Mouse (Mus musculus): ENCODE results near the gene Wdr62. TPM values are rescaled to one million over a fixed set of nuclear protein-coding genes. Genes with fewer than 3 reads are reported as not detected.
"Not testable (repeated sequence)": the region's sequence is repeated elsewhere in the genome, so short reads cannot be mapped to it uniquely, and the experiment has no call there.

Wdr62 gene
- polyA plus RNA-seq, 1 experiment from 2014 or later = 7.7 TPM

DNA sequence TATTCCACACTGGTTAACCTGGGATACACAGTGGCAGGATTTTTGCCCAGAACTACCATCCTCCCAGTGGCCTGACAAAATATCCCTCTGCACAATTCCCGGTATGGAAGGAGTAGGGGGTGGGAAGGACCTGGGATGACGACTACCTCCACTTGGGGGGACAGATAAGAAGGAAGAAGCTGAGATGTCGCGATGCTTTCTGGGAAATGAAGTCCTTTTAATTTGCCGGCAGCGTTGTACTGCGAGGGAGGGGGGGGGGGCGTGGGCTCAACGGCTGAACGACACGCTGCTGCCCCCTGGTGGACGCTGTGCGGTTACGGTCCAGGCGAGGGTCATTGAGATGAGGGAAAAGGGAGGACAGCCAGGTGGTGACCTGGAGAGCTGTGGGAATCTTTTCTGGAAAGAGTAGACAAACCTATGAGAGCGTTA is 63.5 kb downstream of the Wdr62 start:
- no peaks in the 10 kb centered on the region for H3K27me3 ChIP-seq (replicated peaks; ENCODE audit: control insufficient read depth, insufficient read depth, low read length)

GRCm38 (mm10) chr7:30215875-30216274 is 64.3 kb downstream of the Wdr62 start:
- no peak for DNase-seq (ENCODE audit: low spot score)

More for the DNA sequence above, 63.5 kb downstream of the Wdr62 start:
- Histone ChIP-seq H3K4me2 (ENCODE audit: low read depth, low read length) (peak overlapping the region; percentile 51), H3K4me3 (ENCODE audit: low read depth, low read length) (no peak overlapping the region), H3K4me1 (ENCODE audit: control insufficient read depth, insufficient read depth, low read length) (no peaks in the 10 kb centered on the region), H3K27ac (replicated peaks; ENCODE audit: low read depth, low read length) (no peak overlapping the region), H3K9me3 (ENCODE audit: control insufficient read depth, low read length) (no peaks in the 10 kb centered on the region), H3K36me3 (ENCODE audit: control insufficient read depth, insufficient read depth, low read length) (no peaks in the 10 kb centered on the region), H3K9ac (ENCODE audit: low read depth, low read length) (no peak overlapping the region)
- 1% methylated on average over 15 of the region's 16 CpGs for WGBS
- peak; percentile 72 for ATAC-seq (ENCODE audit: low read depth)
- DNase-seq (ENCODE audit: low spot score) = peak; percentile 94

DNA sequence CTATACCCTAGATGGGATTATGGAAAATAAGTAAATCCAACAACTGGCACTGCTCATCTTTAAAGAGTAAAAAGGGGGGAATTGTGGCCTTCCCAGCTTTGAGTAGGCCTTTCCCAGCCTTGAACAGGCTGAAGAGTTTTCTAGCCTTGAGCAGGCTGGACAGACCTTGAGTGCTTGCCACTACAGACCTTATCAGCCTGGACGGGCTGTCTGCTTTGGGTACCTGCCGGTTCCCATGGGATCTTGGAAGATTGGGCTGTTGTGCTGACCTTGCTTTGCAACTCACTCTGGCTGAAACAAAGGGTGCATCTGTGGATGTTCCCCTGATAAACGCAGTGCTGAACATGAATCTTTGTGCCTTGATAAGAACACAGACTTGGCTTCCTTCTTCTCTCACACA is 66.3 kb downstream of the Wdr62 start:
- Histone ChIP-seq H3K9ac (ENCODE audit: low read depth, low read length) (no peak overlapping the region), H3K36me3 (ENCODE audit: control insufficient read depth, insufficient read depth, low read length) (no peaks in the 10 kb centered on the region), H3K27me3 (replicated peaks; ENCODE audit: control insufficient read depth, insufficient read depth, low read length) (no peaks in the 10 kb centered on the region), H3K4me1 (ENCODE audit: control insufficient read depth, insufficient read depth, low read length) (no peaks in the 10 kb centered on the region), H3K9me3 (ENCODE audit: control insufficient read depth, low read length) (no peaks in the 10 kb centered on the region), H3K27ac (replicated peaks; ENCODE audit: low read depth, low read length) (no peak overlapping the region), H3K4me2 (ENCODE audit: low read depth, low read length) (no peak overlapping the region), H3K4me3 (ENCODE audit: low read depth, low read length) (no peak overlapping the region)
- 91% methylated on average over 3 of the region's 3 CpGs for WGBS
- ATAC-seq (ENCODE audit: low read depth) (no peak), DNase-seq (ENCODE audit: low spot score) (no peak)

More at GRCm38 (mm10) chr7:30215875-30216274, 64.3 kb downstream of the Wdr62 start:
- no peaks in the 10 kb centered on the region for H3K36me3 ChIP-seq (ENCODE audit: control insufficient read depth, insufficient read depth, low read length)
- H3K4me2 ChIP-seq (ENCODE audit: low read depth, low read length) = no peak overlapping the region
- H3K27me3 ChIP-seq (replicated peaks; ENCODE audit: control insufficient read depth, insufficient read depth, low read length) = no peaks in the 10 kb centered on the region
- H3K4me1 ChIP-seq (ENCODE audit: control insufficient read depth, insufficient read depth, low read length) = no peaks in the 10 kb centered on the region
- H3K9ac ChIP-seq (ENCODE audit: low read depth, low read length) = no peak overlapping the region
- no peak overlapping the region for H3K27ac ChIP-seq (replicated peaks; ENCODE audit: low read depth, low read length)
- 87% methylated on average over 3 of the region's 3 CpGs for WGBS
- H3K4me3 ChIP-seq (ENCODE audit: low read depth, low read length) = no peak overlapping the region
- no peaks in the 10 kb centered on the region for H3K9me3 ChIP-seq (ENCODE audit: control insufficient read depth, low read length)
- no peak for ATAC-seq (ENCODE audit: low read depth)

DNA sequence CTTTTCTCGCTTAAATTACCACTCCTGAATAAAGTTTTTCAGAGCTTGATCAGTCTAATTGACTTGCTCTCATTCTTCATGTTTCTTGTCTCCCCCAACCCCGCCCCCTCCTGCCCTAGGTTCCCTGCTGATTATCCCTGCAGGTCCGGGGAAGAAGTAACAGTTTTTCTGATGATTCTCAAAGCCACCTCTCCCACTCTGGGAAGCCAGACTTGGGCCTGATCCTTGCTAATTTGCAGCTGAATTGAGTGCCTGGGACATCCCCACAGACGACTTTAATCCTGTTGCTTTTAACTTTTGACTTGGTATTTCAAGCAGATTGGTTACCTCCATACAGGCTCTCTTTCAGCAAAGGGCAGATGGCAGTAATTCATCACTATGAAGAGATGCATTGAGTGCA is 69.2 kb downstream of the Wdr62 start:
- no peak overlapping the region for H3K4me3 ChIP-seq (ENCODE audit: low read depth, low read length)
- WGBS = 22% methylated on average over 4 of the region's 4 CpGs
- no peak for DNase-seq (ENCODE audit: low spot score)

GRCm38 (mm10) chr7:30206364-30206763 is 73.9 kb downstream of the Wdr62 start:
- WGBS = 48% methylated on average over 5 of the region's 5 CpGs
- H3K36me3 ChIP-seq (ENCODE audit: control insufficient read depth, insufficient read depth, low read length); H3K27me3 ChIP-seq (replicated peaks; ENCODE audit: control insufficient read depth, insufficient read depth, low read length): not testable (repeated sequence)

More for the DNA sequence above, 69.2 kb downstream of the Wdr62 start:
- Histone ChIP-seq H3K27me3 (replicated peaks; ENCODE audit: control insufficient read depth, insufficient read depth, low read length) (no peaks in the 10 kb centered on the region), H3K9me3 (ENCODE audit: control insufficient read depth, low read length) (no peaks in the 10 kb centered on the region), H3K36me3 (ENCODE audit: control insufficient read depth, insufficient read depth, low read length) (no peaks in the 10 kb centered on the region), H3K4me2 (ENCODE audit: low read depth, low read length) (no peak overlapping the region), H3K27ac (replicated peaks; ENCODE audit: low read depth, low read length) (no peak overlapping the region), H3K9ac (ENCODE audit: low read depth, low read length) (no peak overlapping the region), H3K4me1 (ENCODE audit: control insufficient read depth, insufficient read depth, low read length) (no peaks in the 10 kb centered on the region)
- ATAC-seq (ENCODE audit: low read depth) = no peak

DNA sequence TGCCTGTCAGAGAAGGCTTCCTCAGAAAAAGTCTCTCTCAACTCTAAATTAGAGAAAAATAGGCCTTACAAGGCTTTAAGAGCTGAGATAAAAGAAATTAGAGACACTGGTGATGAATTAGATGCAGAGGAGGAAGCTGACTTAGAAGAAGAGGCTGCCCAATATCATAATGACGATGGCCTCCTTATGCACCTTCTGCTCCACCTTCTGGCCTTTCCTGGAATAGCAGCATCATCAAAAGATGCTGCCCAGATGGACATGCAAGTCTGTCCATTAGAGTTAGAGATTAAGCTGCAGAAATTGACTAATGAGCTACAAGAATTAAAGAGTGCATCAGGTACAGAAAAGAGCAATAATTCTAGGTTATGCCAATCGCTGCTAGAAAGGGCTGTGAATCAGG is 74.8 kb downstream of the Wdr62 start:
- no peaks in the 10 kb centered on the region for H3K4me1 ChIP-seq (ENCODE audit: control insufficient read depth, insufficient read depth, low read length)
- 2% methylated on average over 2 of the region's 2 CpGs for WGBS
- no peaks in the 10 kb centered on the region for H3K27me3 ChIP-seq (replicated peaks; ENCODE audit: control insufficient read depth, insufficient read depth, low read length)
- DNase-seq (ENCODE audit: low spot score) = peak; percentile 63
- H3K36me3 ChIP-seq (ENCODE audit: control insufficient read depth, insufficient read depth, low read length) = no peaks in the 10 kb centered on the region
- H3K4me2 ChIP-seq (ENCODE audit: low read depth, low read length) = no peak overlapping the region
- H3K4me3 ChIP-seq (ENCODE audit: low read depth, low read length) = no peak overlapping the region
- no peaks in the 10 kb centered on the region for H3K9me3 ChIP-seq (ENCODE audit: control insufficient read depth, low read length)
- H3K9ac ChIP-seq (ENCODE audit: low read depth, low read length) = no peak overlapping the region
- ATAC-seq (ENCODE audit: low read depth) = no peak
- H3K27ac ChIP-seq (replicated peaks; ENCODE audit: low read depth, low read length) = no peak overlapping the region

More at GRCm38 (mm10) chr7:30206364-30206763, 73.9 kb downstream of the Wdr62 start:
- H3K4me2 ChIP-seq (ENCODE audit: low read depth, low read length); H3K9me3 ChIP-seq (ENCODE audit: control insufficient read depth, low read length); H3K9ac ChIP-seq (ENCODE audit: low read depth, low read length); H3K4me3 ChIP-seq (ENCODE audit: low read depth, low read length); ATAC-seq (ENCODE audit: low read depth); H3K27ac ChIP-seq (replicated peaks; ENCODE audit: low read depth, low read length); DNase-seq (ENCODE audit: low spot score); H3K4me1 ChIP-seq (ENCODE audit: control insufficient read depth, insufficient read depth, low read length): not testable (repeated sequence)

GRCm38 (mm10) chr7:30204380-30204779 is 75.8 kb downstream of the Wdr62 start:
- Histone ChIP-seq H3K27ac (replicated peaks; ENCODE audit: low read depth, low read length) (no peak overlapping the region), H3K4me1 (ENCODE audit: control insufficient read depth, insufficient read depth, low read length) (no peaks in the 10 kb centered on the region), H3K36me3 (ENCODE audit: control insufficient read depth, insufficient read depth, low read length) (no peaks in the 10 kb centered on the region), H3K9ac (ENCODE audit: low read depth, low read length) (no peak overlapping the region), H3K4me3 (ENCODE audit: low read depth, low read length) (no peak overlapping the region), H3K27me3 (replicated peaks; ENCODE audit: control insufficient read depth, insufficient read depth, low read length) (no peaks in the 10 kb centered on the region), H3K4me2 (ENCODE audit: low read depth, low read length) (no peak overlapping the region), H3K9me3 (ENCODE audit: control insufficient read depth, low read length) (no peaks in the 10 kb centered on the region)
- 43% methylated on average over 8 of the region's 8 CpGs for WGBS
- ATAC-seq (ENCODE audit: low read depth) (no peak), DNase-seq (ENCODE audit: low spot score) (no peak)

GRCm38 (mm10) chr7:30202895-30203690 is 77.1 kb downstream of the Wdr62 start:
- no peak for ATAC-seq (ENCODE audit: low read depth)
- H3K4me1 ChIP-seq (ENCODE audit: control insufficient read depth, insufficient read depth, low read length) = no peaks in the 10 kb centered on the region
- H3K4me2 ChIP-seq (ENCODE audit: low read depth, low read length) = no peak overlapping the region
- H3K4me3 ChIP-seq (ENCODE audit: low read depth, low read length) = no peak overlapping the region
- H3K9ac ChIP-seq (ENCODE audit: low read depth, low read length) = no peak overlapping the region
- DNase-seq (ENCODE audit: low spot score) = no peak
- H3K27ac ChIP-seq (replicated peaks; ENCODE audit: low read depth, low read length) = no peak overlapping the region
- no peaks in the 10 kb centered on the region for H3K27me3 ChIP-seq (replicated peaks; ENCODE audit: control insufficient read depth, insufficient read depth, low read length)
- no peaks in the 10 kb centered on the region for H3K36me3 ChIP-seq (ENCODE audit: control insufficient read depth, insufficient read depth, low read length)
- 73% methylated on average over 11 of the region's 11 CpGs for WGBS
- no peaks in the 10 kb centered on the region for H3K9me3 ChIP-seq (ENCODE audit: control insufficient read depth, low read length)

- not testable (repeated sequence) for H3K27me3 ChIP-seq (replicated peaks; ENCODE audit: control insufficient read depth, insufficient read depth, low read length); H3K9ac ChIP-seq (ENCODE audit: low read depth, low read length); H3K4me3 ChIP-seq (ENCODE audit: low read depth, low read length); ATAC-seq (ENCODE audit: low read depth); H3K4me2 ChIP-seq (ENCODE audit: low read depth, low read length); H3K27ac ChIP-seq (replicated peaks; ENCODE audit: low read depth, low read length); H3K36me3 ChIP-seq (ENCODE audit: control insufficient read depth, insufficient read depth, low read length); H3K9me3 ChIP-seq (ENCODE audit: control insufficient read depth, low read length); DNase-seq (ENCODE audit: low spot score); H3K4me1 ChIP-seq (ENCODE audit: control insufficient read depth, insufficient read depth, low read length)
- 79% methylated on average over 5 of the region's 5 CpGs for WGBS
Measured at GRCm38 (mm10) chr7:30200661-30201060, 79.6 kb downstream of the Wdr62 start.

Data from embryonic facial prominence, embryonic 14.5 days (tissue).